Mouse (Mus musculus) right cerebral cortex, postnatal 25 days (tissue): ENCODE results near the gene Sipa1l3.

Experiments used
- DNase-seq: peaks from one replicate; pipeline ENCODE4 v3.0.0; 2022

Gene Sipa1l3

GRCm38 (mm10) chr7:29295861-29296647 is 222.4 kb downstream of the Sipa1l3 start:
- no peak for DNase-seq

GRCm38 (mm10) chr7:29294111-29294761 is 224.2 kb downstream of the Sipa1l3 start:
- no peak for DNase-seq

GRCm38 (mm10) chr7:29293131-29294065 is 225.0 kb downstream of the Sipa1l3 start:
- no peak for DNase-seq

GRCm38 (mm10) chr7:29292458-29293098 is 225.9 kb downstream of the Sipa1l3 start:
- DNase-seq, result no peak

- no peak for DNase-seq
Observed at GRCm38 (mm10) chr7:29291616-29292457, 226.6 kb downstream of the Sipa1l3 start.

GRCm38 (mm10) chr7:29290691-29291485 is 227.6 kb downstream of the Sipa1l3 start:
- DNase-seq, result no peak

- DNase-seq, result no peak
Observed at GRCm38 (mm10) chr7:29289856-29290255, 228.6 kb downstream of the Sipa1l3 start.

GRCm38 (mm10) chr7:29288942-29289638 is 229.4 kb downstream of the Sipa1l3 start, which contains the start of gene Ppp1r14a:
TSS of gene Ppp1r14a (plus strand) at chr7:29289308.
- peak; percentile 23 for DNase-seq

- no peak for DNase-seq
Observed at GRCm38 (mm10) chr7:29288079-29288478, 230.4 kb downstream of the Sipa1l3 start.

GRCm38 (mm10) chr7:29287481-29287880 is 231.0 kb downstream of the Sipa1l3 start:
- DNase-seq, result no peak

GRCm38 (mm10) chr7:29284523-29284922 is 233.9 kb downstream of the Sipa1l3 start:
- DNase-seq, result no peak

- no peak for DNase-seq
Observed at GRCm38 (mm10) chr7:29283876-29284275, 234.6 kb downstream of the Sipa1l3 start.

- DNase-seq, result no peak
Observed at GRCm38 (mm10) chr7:29282074-29282554, 236.3 kb downstream of the Sipa1l3 start.

- DNase-seq, result peak; percentile 58
Observed at GRCm38 (mm10) chr7:29281201-29282073, 237.0 kb downstream of the Sipa1l3 start, which contains the start of gene Spint2. TSS of gene Spint2 (minus strand) at chr7:29281912.

GRCm38 (mm10) chr7:29280801-29281200 is 237.6 kb downstream of the Sipa1l3 start:
- DNase-seq, result no peak

- DNase-seq, result no peak
Observed at GRCm38 (mm10) chr7:29279924-29280323, 238.5 kb downstream of the Sipa1l3 start.

- DNase-seq, result no peak
Observed at GRCm38 (mm10) chr7:29279261-29279660, 239.2 kb downstream of the Sipa1l3 start.

GRCm38 (mm10) chr7:29277510-29277909 is 240.9 kb downstream of the Sipa1l3 start:
- DNase-seq, result no peak

- DNase-seq, result no peak
Observed at GRCm38 (mm10) chr7:29276715-29277114, 241.7 kb downstream of the Sipa1l3 start.
